Mouse (Mus musculus) kidney, adult 11 months (tissue): ENCODE measurements at regions not wholly inside any gene's neighbourhood (a gene's known extent, or its start where the extent isn't known, plus 50 kb on each side); places are given as distances from the start of the nearest gene placed in this dataset.

Experiments
- DNase-seq: peaks from one replicate; pipeline ENCODE4 v3.0.0; 2022

- DNase-seq = no peak
These were observed 639.4 kb upstream of the Adam5 start for GRCm38 (mm10) chr8:25463532-25463931.

GRCm38 (mm10) chr8:25462492-25462891 is 638.3 kb upstream of the Adam5 start:
- no peak for DNase-seq

GRCm38 (mm10) chr8:25455644-25456043 is 631.5 kb upstream of the Adam5 start:
- no peak for DNase-seq

- no peak for DNase-seq
These were observed 630.8 kb upstream of the Adam5 start for GRCm38 (mm10) chr8:25454972-25455371.

- no peak for DNase-seq
These were observed 629.7 kb upstream of the Adam5 start for GRCm38 (mm10) chr8:25453826-25454225.

DNA sequence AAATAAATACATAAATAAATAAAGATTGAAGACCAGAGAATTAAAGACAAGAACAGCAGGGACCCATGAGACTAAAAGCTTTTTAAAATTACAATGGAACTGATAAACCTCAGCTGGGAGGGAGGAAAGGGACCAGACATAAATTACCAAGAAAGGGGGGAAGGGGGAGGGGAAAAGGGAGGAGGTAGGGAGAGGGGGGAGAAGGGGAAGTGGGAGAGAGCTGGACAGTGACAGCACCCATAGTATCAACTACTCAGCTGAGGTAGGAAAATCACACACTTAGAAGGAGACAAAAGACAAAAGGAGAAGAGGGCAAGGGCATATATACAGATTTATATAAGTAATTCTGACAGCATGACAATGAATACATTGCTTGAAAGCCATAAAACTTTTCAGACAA is 626.4 kb upstream of the Adam5 start:
- no peak for DNase-seq

GRCm38 (mm10) chr8:25449590-25449989 is 625.4 kb upstream of the Adam5 start:
- DNase-seq = no peak

GRCm38 (mm10) chr8:25447900-25448299 is 623.7 kb upstream of the Adam5 start:
- DNase-seq = no peak

- no peak for DNase-seq
These were observed 621.8 kb upstream of the Adam5 start for GRCm38 (mm10) chr8:25445968-25446367.

DNA sequence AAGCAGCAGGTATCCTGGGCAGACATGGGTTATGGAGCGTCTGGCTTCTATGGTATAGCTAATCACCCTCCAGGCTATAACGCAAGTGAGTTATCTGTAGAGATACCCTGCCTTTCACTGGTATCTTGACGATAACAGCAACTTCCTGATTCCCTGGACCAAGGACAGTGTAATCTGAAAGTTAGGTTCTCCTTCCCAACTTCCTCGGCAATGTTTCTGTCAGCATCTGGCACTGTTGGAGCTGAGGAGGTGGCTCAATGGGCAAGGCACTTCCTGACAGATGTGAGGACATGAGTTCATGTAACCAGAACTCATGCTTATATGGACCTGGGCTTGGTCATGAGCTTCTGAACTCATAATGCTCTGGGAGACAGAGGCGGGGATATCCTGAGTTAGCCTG is 620.9 kb upstream of the Adam5 start:
- DNase-seq = no peak

GRCm38 (mm10) chr8:25443552-25443951 is 619.4 kb upstream of the Adam5 start:
- DNase-seq = no peak

DNA sequence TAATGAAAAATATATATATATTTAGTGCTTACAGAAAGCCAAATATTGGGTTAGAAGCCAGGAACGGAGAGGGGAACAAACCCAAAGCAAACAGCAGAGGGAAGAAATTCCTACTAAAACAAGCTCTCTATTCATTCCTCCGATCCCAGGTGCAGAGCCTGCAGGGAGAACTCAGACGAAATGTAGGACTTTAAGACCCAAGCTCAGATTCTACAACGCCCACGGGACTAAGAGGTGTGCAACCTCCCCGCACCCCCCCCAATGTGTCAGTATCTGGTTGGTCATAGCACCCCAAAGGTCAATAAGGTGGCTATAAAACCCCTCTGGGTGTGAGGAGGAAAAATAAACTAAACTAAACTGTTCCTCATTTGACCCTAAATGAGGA is 616.9 kb upstream of the Adam5 start:
- no peak for DNase-seq

- DNase-seq = peak; percentile 80
These were observed 616.4 kb upstream of the Adam5 start for GRCm38 (mm10) chr8:25440391-25441056.

GRCm38 (mm10) chr8:25439971-25440370 is 615.8 kb upstream of the Adam5 start:
- peak; percentile 64 for DNase-seq

DNA sequence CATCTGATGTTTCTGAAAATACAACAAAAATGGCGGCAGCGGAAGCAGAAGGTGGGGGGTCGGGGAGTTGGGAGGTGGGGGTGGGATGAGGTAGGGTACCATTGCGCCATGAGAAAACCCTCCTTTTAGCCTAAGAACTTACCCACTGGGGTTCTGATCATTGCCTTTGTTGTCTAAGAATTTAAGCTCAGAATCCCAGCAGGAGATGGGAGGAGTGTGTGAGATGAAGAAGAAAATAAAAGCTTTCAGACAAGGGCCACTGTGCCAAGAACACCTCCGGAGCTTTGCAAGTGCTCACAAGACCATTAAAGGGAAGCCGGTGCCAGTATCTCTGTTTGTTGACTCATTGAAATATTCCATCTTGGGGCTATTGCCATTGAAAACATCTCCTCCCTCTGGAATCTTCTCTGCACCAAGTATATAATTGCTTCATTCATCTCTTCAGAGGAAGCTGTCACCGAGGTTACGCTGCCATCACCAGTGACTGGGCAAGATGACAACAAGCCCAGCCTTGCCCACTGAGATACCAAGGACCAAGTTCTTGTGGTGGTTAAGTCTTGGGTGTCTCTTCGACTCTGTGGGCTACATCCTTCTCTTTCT is 614.0 kb upstream of the Adam5 start:
- no peak for DNase-seq

DNA sequence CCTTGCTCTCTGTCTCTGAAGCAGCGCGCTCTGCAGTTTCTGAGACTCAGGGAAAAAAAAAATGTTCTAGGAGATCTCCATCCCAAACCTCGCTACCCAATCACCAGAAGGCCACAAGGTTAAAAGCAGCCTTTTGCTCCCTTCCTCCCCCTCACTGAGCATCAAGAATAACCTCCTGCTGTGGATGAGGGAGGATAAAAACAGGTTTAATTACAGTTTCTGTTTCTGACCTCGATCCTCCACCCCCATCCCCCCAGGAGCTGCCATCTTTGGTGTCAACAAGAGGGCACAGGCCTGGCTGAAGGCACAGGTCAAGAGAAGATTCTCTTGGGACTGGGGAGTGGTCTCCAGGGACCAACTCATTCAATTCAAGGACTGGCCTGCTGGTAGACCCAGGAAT is 613.0 kb upstream of the Adam5 start:
- DNase-seq = no peak

DNA sequence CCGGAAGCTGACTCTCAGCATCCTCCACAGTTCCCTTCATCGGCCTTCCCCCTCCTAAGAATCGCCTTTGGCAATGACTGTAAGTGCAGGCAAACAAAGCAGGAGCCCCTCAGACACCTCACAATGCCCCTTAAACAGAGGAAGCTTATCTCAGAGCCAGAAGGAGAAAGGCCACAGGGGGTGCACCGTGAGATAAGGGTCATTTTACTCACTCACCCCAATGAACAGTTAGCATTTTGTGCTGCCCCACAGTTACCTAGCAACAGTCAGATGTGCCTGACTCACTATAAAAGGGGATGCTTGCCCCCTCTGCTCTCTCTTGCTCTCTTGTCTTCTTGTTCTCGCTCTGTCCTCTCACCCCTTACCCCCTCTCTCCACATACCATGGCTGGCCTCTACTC is 606.4 kb upstream of the Adam5 start:
- DNase-seq = no peak

DNA sequence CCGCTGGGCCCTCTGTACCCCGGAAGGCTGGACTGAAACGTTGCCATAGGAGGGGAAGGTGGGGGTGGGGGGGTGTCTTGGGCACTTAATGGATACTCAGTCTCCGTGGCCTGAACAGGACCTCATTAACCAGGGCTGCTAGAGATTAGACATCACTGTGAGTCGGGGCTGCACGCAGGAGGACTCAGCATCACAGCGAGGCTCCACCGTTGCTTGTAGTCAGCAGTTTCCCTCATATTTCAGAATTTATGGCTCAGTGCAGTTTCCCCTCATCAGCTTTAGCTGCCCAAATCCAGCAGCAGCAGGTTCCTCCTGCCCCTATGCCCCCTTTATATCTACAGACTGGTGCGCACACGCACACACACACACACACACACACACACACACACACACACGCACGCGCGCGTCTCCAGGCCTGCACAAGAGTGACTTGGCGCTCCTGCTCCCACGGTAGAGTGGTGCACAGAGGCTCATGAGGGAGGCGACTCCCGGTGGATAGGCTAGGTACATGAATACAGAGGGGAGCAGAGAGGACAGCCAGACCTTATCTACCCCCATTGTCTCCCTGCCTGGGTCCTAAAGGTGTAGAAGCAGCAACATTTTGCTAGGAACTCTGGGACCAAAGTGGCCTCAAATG is 605.8 kb upstream of the Adam5 start:
- DNase-seq = no peak

- no peak for DNase-seq
These were observed 604.6 kb upstream of the Adam5 start for GRCm38 (mm10) chr8:25428761-25429160.

- DNase-seq = no peak
These were observed 602.0 kb upstream of the Adam5 start for GRCm38 (mm10) chr8:25426207-25426606.

DNA sequence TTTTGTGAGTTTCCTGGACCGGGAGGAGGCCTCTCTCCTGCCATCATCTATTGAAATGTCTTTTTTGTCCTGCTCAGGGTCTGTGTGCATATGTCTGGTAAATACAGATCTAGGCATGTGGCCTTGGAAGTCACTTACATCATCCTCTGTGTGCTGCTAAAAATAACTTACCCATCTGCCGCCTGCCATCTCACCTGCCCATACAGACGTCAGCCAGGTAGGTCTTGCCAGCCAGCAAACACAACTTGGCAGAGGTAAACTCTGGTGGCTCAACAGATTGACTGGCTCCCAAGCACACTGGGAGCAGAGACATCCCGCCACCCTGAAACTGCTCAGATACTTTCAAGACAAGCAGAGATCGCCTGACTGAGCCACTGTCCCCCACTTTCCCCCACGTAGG is 597.3 kb upstream of the Adam5 start:
- DNase-seq = no peak

DNA sequence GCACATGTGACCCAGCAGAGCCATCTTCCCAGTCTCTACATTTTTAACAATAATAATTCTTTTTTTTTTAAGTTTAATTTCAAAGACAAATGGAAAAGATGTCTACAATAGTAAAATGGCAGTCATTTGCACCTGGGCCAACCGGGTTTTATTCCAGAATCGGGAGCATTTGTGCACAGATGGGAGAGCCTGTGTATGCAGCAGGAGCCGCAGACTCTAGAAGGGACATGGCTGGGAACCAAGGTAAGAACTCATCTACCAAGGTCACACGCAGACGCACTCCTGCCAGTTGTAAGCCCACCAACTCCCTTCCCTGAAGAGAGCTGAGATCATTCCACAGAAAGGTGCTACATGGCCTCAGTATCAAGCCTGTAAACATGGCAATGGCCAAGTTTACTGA is 586.4 kb upstream of the Adam5 start:
- no peak for DNase-seq

DNA sequence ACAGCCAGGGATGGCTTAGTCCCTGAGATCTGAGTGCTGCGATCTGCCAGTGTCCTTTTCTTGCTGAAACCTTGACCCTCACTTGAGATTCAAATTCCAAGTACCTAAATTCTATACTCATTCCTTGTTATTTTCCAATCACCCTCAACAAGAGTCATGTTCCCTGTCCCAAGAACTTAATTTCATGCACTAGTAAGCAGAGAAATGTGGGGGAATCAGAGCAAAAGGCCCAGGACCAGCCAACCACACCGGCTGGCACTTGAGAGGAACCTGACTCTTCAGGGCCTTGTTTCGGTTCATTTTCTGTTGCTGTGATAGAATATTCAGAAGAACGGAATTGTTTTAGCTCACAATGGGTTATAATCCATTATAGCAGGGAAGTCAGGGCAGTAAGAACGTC is 583.7 kb upstream of the Adam5 start:
- DNase-seq = no peak

GRCm38 (mm10) chr8:25392766-25393166 is 568.6 kb upstream of the Adam5 start:
- no peak for DNase-seq

DNA sequence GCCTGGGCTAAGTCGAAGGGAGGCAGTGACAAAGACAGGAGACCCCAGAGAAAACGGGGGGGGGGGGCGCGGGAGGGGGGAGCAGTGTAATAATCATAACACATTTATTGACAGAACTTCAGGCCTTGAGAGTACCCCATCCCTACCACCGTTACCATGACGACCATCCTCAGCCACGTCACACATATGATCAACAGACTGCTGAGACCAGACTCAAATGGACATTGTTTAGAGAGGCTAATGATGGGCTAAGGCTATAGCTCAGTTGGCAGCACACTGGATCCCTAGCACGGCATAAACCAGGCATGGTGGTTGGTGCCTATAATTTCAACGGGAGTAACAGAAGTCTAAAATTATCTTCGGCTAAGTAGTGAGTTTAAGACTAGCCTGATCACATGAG is 565.8 kb upstream of the Adam5 start:
- DNase-seq = no peak
